Mouse (Mus musculus) right cerebral cortex, postnatal 10 days (tissue): ENCODE data around the gene Lonp1.
A peak's percentile ranks its signal among the peaks of the same experiment; 100 is the strongest.
"Not testable (repeated sequence)": the region's sequence is repeated elsewhere in the genome, so short reads cannot be mapped to it uniquely, and the experiment has no call there.

Experiments
- DNase-seq, 2 experiments: peaks; one replicate each; pipeline ENCODE4 v3.0.0; 2021; ENCODE audit warnings: low spot score in 2 of 2

Gene Lonp1

GRCm38 (mm10) chr17:56626754-56627470 lies at the start of gene Lonp1:
Gene Lonp1, minus strand, starts transcription at chr17:56626887.
- peak; percentile 98 for DNase-seq

GRCm38 (mm10) chr17:56673647-56674416 lies 47.1 kb upstream of the Lonp1 start:
- peak; percentile 44 to 46 for DNase-seq

DNA sequence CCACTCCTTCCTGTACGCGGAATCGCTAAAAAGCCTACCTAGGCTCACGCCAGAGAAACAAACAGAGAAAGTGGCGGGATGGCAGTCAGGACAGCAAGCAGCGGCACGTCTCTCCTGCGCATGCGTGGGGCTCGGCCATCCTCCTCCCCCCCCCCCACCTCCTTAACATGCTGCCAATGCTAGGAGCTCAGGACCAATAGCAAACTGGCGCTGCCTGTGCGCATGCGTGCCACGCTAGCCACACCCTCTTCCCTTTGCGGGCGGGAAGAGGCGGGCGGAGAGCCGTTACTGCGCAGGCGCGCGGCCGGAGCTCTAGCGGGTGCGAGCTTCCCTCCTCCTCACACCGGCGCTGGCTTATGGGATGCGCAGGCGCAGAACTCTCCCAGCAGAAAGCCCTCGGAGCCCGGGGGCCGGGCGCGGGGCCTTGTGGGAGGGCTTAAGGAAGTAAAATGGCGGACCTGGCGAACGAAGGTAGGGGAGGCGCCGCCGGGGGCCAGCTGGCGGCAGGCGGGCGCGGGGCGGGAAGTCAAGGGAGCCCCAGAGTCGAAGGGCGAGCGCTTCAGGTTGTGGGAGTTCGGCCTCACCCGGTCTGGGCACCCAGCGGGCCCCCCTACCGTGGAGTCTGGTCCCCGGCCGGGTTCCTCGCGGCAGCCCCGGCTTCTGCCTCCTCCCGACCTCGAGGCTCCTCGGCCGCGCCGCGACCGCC lies 46.4 kb upstream of the Lonp1 start, which contains the start of gene Ranbp3:
Gene Ranbp3 (plus strand): TSS at position 354 of the 706 bp plus-strand sequence.
- DNase-seq, result peak; percentile 99 to 100

DNA sequence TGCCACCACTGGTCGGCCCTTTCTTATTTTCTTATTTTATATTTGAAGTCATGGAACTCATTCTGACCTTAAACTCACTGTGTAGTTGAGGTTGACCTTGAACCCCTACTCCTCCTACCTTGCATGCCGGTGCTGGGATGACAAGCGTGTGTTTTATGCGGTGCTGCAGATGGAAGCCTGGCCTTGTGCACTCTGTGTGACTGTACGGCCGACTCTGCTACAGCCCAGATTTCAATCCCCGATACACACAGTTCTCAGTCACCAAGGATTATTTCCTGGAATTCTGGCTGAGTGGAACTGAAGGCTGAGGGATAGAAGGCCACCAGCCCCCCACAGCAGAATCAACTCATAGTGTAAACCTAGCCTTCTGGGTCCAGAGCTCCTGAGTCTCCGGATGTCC lies 43.1 kb upstream of the Lonp1 start:
- no peak for DNase-seq

GRCm38 (mm10) chr17:56668384-56669144 lies 41.9 kb upstream of the Lonp1 start:
- DNase-seq, result peak; percentile 84 to 93

GRCm38 (mm10) chr17:56667591-56667990 lies 40.9 kb upstream of the Lonp1 start:
- no peak for DNase-seq

DNA sequence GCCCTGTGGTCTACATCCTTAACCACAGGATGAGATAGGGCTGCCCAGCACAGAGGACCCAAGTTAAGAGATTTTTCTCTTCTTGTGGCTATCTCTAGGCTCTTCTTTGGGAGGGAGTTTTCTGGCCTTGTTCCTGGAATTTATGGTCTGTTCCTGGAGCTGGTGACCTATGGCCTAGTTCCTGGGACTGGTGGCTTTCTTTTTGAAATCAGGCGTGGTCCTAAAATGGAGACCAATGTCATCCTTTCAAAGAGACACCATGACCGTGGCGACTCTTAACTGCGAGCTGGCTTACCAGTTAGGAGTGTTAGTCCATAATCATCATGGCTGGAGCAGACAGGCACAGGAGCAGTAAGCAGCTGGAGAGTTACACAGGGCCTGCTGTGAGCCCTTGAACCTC lies 39.7 kb upstream of the Lonp1 start:
- no peak for DNase-seq

DNA sequence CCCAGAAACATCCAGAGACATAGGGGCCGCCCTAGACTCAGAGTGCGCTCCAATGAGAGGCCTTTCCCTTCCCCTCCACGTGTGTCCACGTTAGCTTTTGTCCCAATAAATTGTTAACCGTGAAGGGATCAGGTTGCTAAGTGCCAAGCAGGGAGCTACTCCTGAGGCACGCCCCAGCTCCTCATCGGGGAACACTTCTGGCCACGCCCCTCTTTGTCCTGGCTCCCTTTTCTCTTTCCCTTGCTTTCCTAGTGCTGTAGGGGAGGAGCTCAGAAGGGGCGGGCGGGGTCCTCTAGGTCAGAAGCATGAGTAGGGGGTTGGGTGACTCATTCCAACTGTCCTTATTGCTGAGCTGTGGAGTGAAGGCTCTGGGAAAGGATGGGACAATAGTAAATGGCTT lies 37.6 kb upstream of the Lonp1 start:
- DNase-seq, result no peak

- DNase-seq, result no peak
Observed at GRCm38 (mm10) chr17:56663659-56664058, 37.0 kb upstream of the Lonp1 start.

DNA sequence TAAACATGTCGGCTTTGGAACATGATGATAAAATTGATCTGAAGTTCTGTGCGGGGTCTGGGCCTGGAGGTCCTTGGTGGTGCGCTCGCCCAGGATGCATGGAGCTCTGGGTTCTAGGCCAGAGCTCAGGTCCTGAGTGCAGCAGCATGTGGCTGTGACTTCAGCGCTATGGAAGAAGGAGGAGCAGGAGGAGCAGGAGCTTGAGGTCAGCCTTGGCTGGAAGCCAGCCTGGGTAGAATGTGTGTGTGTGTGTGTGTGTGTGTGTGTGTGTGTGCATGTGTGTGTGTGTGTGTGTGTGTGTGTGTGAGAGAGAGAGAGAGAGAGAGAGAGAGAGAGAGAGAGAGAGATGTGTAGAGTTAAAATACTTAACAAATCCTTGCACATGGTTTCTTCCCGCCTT lies 29.5 kb upstream of the Lonp1 start:
- DNase-seq, result no peak

DNA sequence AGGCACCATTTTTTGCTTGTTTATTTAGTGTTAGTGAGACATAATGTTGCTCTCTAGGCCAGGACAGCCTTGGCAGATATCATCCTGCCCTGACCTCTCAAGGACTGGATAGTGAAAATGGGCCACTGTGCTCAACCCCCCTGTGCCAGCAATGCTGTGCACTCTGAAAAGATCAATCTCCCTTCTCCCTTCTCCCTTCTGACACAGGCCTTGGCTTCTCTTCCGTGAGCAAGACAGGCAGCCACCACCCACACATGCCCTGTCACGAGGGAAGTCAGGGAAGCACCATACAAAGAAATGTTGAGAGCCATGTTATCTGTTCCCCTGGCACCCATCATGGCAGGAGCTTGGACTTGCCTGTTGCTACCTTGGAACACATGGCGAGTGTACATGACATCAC lies 28.6 kb upstream of the Lonp1 start:
- no peak for DNase-seq

- no peak for DNase-seq
Observed at GRCm38 (mm10) chr17:56654771-56655170, 28.1 kb upstream of the Lonp1 start.

GRCm38 (mm10) chr17:56651801-56652200 lies 25.1 kb upstream of the Lonp1 start:
- no peak for DNase-seq

GRCm38 (mm10) chr17:56647546-56647945 lies 20.9 kb upstream of the Lonp1 start:
- DNase-seq, result no peak

DNA sequence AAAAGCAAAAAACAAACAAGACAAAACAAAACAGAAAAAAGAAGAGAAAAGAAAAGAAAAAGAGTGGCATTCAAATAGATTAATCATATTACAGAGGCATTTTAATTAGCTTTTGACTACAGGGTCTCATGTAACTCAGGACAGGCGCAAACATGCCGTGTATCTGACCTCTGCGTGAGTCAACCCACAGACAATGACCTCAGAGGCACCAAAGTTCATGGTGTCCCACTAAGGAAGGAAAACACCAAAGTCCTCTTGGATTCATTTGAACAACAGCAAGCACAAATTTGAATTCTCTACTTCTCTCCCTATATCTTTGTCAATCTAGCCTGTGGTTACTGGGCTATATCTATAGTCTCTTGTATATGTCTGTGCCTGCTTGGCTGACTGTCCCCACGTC lies 16.6 kb upstream of the Lonp1 start:
- DNase-seq, result no peak

GRCm38 (mm10) chr17:56634023-56634422 lies 7.3 kb upstream of the Lonp1 start:
- DNase-seq, result no peak

DNA sequence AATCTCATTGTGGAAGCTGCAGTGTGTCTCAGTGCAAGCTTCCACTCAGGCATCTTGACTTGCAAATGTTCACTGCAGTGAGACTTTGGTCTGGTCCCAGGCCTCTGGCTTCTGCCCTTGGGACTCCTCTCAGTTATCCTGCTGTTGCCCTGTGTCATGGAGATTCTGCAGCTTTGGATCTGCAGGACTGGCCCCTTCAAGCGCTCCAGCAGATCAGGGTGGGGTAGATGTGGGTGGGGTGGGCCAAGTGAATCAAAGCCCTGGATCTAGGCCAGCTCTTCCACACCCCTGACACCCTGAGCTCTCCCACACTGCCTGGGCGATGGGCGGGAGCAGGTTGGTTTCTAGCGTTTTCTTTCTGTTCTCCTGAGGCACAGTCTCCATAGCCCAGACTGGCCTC lies 5.1 kb upstream of the Lonp1 start:
- DNase-seq, result no peak

DNA sequence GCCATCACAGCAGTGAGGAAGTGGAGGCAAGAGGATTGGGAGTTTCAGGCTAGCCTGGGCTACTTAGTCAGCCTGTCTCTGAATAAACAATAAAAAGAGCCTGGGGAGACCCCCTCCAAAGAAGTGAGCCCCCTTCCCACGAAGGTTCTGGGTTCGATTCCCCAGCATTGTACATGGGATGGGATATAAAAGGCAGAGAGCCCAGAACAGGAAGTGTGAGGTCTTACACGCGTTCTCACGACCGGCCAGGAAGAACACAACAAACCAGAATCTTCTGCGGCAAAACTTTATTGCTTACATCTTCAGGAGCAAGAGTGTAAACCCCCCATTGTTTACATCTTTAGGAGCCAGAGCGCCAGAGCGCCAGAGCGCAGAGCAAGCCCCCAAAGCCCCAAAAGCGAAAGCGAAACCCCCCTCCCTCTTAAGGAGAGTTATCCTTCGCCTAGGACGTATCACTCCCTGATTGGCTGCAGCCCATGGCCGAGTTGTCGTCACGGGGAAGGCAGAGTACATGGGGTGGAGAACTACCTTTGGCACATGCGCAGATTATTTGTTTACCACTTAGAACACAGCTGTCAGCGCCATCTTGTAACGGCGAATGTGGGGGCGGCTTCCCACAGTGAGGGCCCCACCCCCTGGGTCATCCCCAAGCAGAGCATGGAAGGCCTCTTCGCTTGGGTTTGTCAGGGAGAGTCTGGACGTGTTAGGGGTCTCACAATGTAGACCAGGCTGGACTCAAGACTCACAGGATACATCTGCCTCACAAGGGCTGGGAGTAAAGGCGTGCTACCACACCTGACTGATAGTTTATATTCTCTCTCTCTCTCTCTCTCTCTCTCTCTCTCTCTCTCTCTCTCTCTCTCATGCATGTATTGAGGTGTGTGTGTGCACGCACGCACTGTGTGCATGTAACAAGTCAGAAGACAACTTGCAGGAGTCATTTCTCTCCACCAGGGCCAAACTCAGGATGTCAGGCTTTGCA lies 3.4 kb upstream of the Lonp1 start:
- DNase-seq, result not testable (repeated sequence)

- DNase-seq, result no peak
Observed at GRCm38 (mm10) chr17:56627530-56628277, 1.0 kb upstream of the Lonp1 start, which contains the start of gene Catsperd. Gene Catsperd, plus strand, starts transcription at chr17:56628143.

DNA sequence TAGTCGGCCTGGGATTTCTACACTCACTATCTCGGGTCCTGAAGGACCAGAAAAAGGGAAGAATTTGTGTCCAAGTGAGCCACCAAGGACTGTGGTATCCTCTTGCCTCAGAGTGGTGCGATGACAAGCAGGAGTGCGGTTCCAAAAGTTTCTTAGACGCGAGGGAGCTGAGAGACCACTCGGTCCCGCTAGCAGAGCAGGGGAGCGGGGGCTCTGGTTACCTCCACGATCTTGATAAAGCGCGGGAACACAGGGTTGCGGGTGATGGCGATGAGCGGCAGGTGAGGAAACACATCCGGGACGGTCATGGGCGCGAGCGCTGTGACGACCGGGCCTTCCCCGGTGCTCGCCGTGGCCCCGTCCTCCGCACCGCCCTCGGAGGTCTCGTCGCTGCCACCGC lies 427 bp downstream of the Lonp1 start:
- no peak for DNase-seq
